Mouse (Mus musculus): ENCODE data around the gene Prdm10. TPM values are rescaled to one million over a fixed set of nuclear protein-coding genes. Genes with fewer than 3 reads are reported as not detected.

Prdm10 gene
- polyA plus RNA-seq, 1 experiment from 2014 or later: 1.2 TPM

GRCm38 (mm10) chr9:31430011-31430410 lies 149.7 kb downstream of the Prdm10 start:
- H3K4me1 ChIP-seq (replicated peaks; ENCODE audit: control insufficient read depth, insufficient read depth, low read length): 0 out of 2 replicates have a peak, but pooled peaks cover 3% of the 10 kb centered on the region
- no peaks in the 10 kb centered on the region for H3K27me3 ChIP-seq (replicated peaks; ENCODE audit: control insufficient read depth, insufficient read depth, low read length)
- no peak overlapping the region for H3K4me2 ChIP-seq (replicated peaks; ENCODE audit: low read depth)
- 61% methylated on average over 9 of the region's 9 CpGs for WGBS
- no peak for ATAC-seq
- H3K9me3 ChIP-seq (ENCODE audit: control insufficient read depth): no peaks in the 10 kb centered on the region
- peaks cover 29% of the 10 kb centered on the region for H3K36me3 ChIP-seq (ENCODE audit: control insufficient read depth, insufficient read depth)
- no peak overlapping the region for H3K4me3 ChIP-seq (ENCODE audit: low read depth, low read length)
- no peak for TF ChIP-seq CTCF (IDR thresholded peaks at IDR 0.05; ENCODE audit: low read depth)
- H3K9ac ChIP-seq (ENCODE audit: low read depth, low read length): no peak overlapping the region
- H3K27ac ChIP-seq (ENCODE audit: low read depth, low read length): no peak overlapping the region

Other genes with a start within 250 kb of the Prdm10 start
- 5.4 and 6.7 TPM in 2 replicates for gene Zbtb44, start 249.9 kb upstream of the Prdm10 start, polyA plus RNA-seq (2015; fragmentation: Nextera tagmentation; extraction: Ambion mirVana)
- 58.6 and 63.4 TPM in 2 replicates for gene St14, start 148.7 kb upstream of the Prdm10 start, polyA plus RNA-seq (2015; fragmentation: Nextera tagmentation; extraction: Ambion mirVana)
- gene Aplp2, start 68.7 kb upstream of the Prdm10 start, polyA plus RNA-seq (2015; fragmentation: Nextera tagmentation; extraction: Ambion mirVana): 143 and 144 TPM in 2 replicates
- gene Nfrkb, start 105.7 kb downstream of the Prdm10 start, polyA plus RNA-seq (2015; fragmentation: Nextera tagmentation; extraction: Ambion mirVana): 8.5 and 8.9 TPM in 2 replicates
- 222 and 234 TPM in 2 replicates for gene Tmem45b, start 183.9 kb downstream of the Prdm10 start, polyA plus RNA-seq (2015; fragmentation: Nextera tagmentation; extraction: Ambion mirVana)

Measured in intestine, postnatal 0 days (tissue).